Mouse (Mus musculus) testis, adult 2 months (tissue): ENCODE measurements around the gene Tlx3. TPM values are rescaled to one million over a fixed set of nuclear protein-coding genes. Genes with fewer than 3 reads are reported as not detected.
A peak's percentile ranks its signal among the peaks of the same experiment; 100 is the strongest.

ENCODE experiments used
- H3K27ac ChIP-seq: fragments of 200-500 bp; 2 replicates; pipeline ENCODE4 v1.5.1; 2012; ENCODE audit warnings: low read depth, low read length; ENCODE audit not compliant: control insufficient read depth, insufficient read depth
- H3K27me3 ChIP-seq: fragments of 200-500 bp; 2 replicates; pipeline ENCODE4 v1.6.1; 2012; ENCODE audit warnings: mild to moderate bottlenecking, low read length, moderate library complexity; ENCODE audit not compliant: control insufficient read depth, insufficient read depth
- H3K36me3 ChIP-seq: fragments of 200-500 bp; 2 replicates; pipeline ENCODE4 v1.6.1; 2012; ENCODE audit warnings: mild to moderate bottlenecking, low read length; ENCODE audit not compliant: control insufficient read depth, insufficient read depth
- H3K4me1 ChIP-seq: fragments of 200-500 bp; 2 replicates; pipeline ENCODE4 v1.6.1; 2012; ENCODE audit warnings: low read length; ENCODE audit not compliant: control insufficient read depth, insufficient read depth
- H3K4me3 ChIP-seq: fragments of 200-500 bp; 2 replicates; pipeline ENCODE4 v1.5.1; 2012; ENCODE audit warnings: low read depth, mild to moderate bottlenecking, low read length, moderate library complexity, mixed read lengths; ENCODE audit not compliant: control insufficient read depth
- CTCF ChIP-seq: fragments of 200-500 bp; IDR thresholded peaks from 2 replicates; pipeline ENCODE4 v1.5.1; 2012; ENCODE audit warnings: low read depth, mild to moderate bottlenecking, inconsistent platforms, low read length, moderate library complexity; ENCODE audit not compliant: control insufficient read depth, insufficient read depth, insufficient replicate concordance
- POLR2A ChIP-seq: fragments of 200-500 bp; IDR thresholded peaks from 2 replicates; pipeline ENCODE4 v1.6.1; 2012; ENCODE audit warnings: low read depth, mild to moderate bottlenecking, inconsistent platforms, low read length, moderate library complexity; ENCODE audit not compliant: control insufficient read depth
- polyA plus RNA-seq: library from polyadenylated mRNA; depleted of rRNA; stranded (reverse); fragments of >200 nt; gene quantifications from 2 replicates; pipeline ENCODE4 v1.2.3, GENCODE M21; 2012

Tlx3 gene
- polyA plus RNA-seq, 1 experiment, result not detected

GRCm38 (mm10) chr11:33175768-33176167 lies 27.6 kb downstream of the Tlx3 start:
- Histone ChIP-seq H3K27me3 (no peaks in the 10 kb centered on the region), H3K4me1 (peaks cover 3% of the 10 kb centered on the region), H3K27ac (no peak overlapping the region), H3K4me3 (no peak overlapping the region), H3K36me3 (no peaks in the 10 kb centered on the region)
- no peak for TF ChIP-seq CTCF
- TF ChIP-seq POLR2A, result no peak

- no peak overlapping the region for H3K27ac ChIP-seq
- TF ChIP-seq CTCF (peak; percentile 60; the same call in 1 of the 2 replicates), POLR2A (no peak)
- no peak overlapping the region for H3K4me3 ChIP-seq
- no peaks in the 10 kb centered on the region for H3K27me3 ChIP-seq
- no peaks in the 10 kb centered on the region for H3K36me3 ChIP-seq
- H3K4me1 ChIP-seq, result no peaks in the 10 kb centered on the region
These were observed 32.9 kb downstream of the Tlx3 start for GRCm38 (mm10) chr11:33170489-33170888.

DNA sequence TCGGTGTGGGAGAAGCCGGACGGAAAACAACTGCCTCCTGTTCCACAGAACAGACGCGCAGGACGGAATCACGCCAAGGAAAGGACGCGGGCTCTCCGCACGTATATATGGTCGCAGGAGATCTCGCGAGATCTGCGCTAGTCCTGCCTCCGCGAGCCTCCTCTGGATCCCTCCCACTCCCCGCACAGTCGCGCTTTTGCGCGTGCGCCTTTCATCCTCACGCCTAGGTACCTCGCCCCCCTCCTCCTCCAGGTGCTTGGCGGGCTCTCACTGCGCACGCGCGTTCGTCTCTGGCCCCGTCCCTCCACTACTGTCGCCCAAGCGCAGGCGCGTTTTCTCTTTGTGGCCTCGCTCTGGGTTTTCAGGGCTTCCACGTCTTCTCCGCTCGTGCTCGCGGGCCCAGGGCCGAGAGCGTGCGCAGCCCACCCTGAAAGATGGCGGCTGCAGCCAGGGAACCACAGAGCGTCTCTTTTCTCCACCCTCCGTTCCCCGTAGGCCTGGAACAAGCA lies 40.3 kb downstream of the Tlx3 start, which contains the start of gene Npm1:
Npm1 (minus strand) TSS at position 209 of the 509 bp plus-strand sequence.
- Histone ChIP-seq H3K36me3 (no peaks in the 10 kb centered on the region), H3K27ac (peak within 1 kb of the TSS; percentile 88), H3K4me1 (no peaks in the 10 kb centered on the region), H3K27me3 (no peaks in the 10 kb centered on the region), H3K4me3 (peak within 1 kb of the TSS; percentile 94)
- TF ChIP-seq POLR2A (peak; percentile 100), CTCF (no peak; the same call in 1 of the 2 replicates)

- Histone ChIP-seq H3K27ac (peak overlapping the region; percentile 87), H3K4me3 (peak overlapping the region; percentile 94), H3K4me1 (no peaks in the 10 kb centered on the region), H3K27me3 (no peaks in the 10 kb centered on the region), H3K36me3 (no peaks in the 10 kb centered on the region)
- TF ChIP-seq POLR2A, result peak; percentile 48; the same call in 1 of the 2 replicates
- TF ChIP-seq CTCF, result no peak
These were observed 41.0 kb downstream of the Tlx3 start for GRCm38 (mm10) chr11:33162211-33162997.

DNA sequence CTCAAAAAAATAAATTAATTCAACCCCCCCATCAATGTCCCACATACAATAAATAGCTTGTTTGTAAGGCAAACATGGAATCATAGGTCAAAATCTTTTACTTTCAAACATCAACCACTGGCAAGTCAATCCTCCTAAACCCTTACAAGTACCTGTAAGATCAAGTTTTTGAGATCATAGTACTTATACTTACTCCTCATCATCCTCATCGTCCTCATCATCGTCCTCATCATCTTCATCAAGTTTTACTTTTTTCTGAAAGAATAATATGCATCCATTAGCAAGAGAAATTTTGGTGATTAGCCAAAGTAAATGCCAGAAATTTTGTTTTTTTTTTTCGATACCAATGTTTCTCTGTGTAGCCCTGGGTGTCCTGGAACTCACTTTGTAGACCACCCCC lies 43.6 kb downstream of the Tlx3 start:
- no peak for TF ChIP-seq POLR2A
- no peak for TF ChIP-seq CTCF
- Histone ChIP-seq H3K27me3 (no peaks in the 10 kb centered on the region), H3K4me1 (no peaks in the 10 kb centered on the region), H3K27ac (no peak overlapping the region), H3K36me3 (no peaks in the 10 kb centered on the region), H3K4me3 (no peak overlapping the region)

DNA sequence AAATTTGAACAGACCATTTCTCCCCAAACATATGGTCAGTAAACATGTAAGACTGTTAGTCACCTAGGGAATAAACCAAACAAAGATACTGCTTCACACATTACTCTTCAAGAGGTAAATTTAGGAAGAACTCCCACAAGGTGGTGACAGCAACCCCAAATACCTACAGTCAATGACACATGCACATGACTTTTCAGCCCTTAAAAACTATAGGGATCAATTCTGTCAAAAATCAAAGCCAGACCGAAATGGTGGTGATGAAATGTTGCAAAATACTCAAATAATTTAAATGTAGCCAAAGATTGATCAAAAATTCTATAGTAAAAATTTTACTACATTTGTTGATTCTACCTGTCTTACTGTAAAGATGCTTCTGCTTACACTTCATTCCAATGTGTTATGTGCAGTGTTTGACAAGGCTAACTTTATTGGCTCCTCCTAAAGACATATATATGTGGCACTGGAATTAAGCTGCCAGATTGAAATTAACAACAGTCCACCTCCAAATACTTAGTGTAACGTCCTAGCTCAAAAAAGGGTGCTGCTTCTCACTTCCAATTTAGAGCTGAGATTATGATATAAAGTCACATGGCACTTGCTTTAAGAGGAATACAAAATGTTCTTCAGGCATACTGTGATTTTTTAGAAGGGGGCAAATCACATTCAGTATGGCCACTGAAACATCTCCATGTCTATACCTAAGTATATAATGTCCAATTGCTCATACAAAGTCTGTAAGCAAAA lies 45.8 kb downstream of the Tlx3 start:
- TF ChIP-seq POLR2A (no peak), CTCF (no peak)
- H3K27me3 ChIP-seq, result no peaks in the 10 kb centered on the region
- no peak overlapping the region for H3K4me3 ChIP-seq
- no peaks in the 10 kb centered on the region for H3K36me3 ChIP-seq
- H3K4me1 ChIP-seq, result no peaks in the 10 kb centered on the region
- no peak overlapping the region for H3K27ac ChIP-seq

DNA sequence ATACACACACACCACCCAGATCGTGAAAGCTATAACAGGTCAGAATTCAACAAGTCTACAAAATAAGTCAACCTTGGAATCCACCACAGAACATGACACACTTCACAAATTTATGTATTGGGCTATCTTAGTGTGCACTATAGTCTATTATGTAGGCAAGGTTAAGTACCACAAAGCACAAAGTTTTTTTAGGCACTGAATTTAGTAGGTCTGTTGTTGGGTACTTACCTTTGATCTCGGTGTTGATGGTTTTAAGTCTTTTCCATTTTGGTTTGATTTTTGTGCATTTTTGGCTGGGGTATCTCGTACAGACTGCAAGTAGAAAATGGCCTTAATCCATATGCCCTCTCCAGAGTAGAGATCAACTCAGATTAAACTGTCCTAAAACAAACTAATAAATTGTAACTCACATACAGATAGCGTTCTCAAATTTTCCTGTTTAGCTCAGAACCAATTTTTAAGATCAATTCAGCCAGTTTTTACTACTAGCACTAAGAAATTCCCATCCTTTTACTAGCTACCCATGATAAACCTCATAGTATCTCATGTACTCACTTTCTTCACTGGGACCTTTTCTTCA lies 46.9 kb downstream of the Tlx3 start:
- no peaks in the 10 kb centered on the region for H3K27me3 ChIP-seq
- no peak overlapping the region for H3K4me3 ChIP-seq
- TF ChIP-seq CTCF, result no peak
- TF ChIP-seq POLR2A, result no peak
- H3K36me3 ChIP-seq, result no peaks in the 10 kb centered on the region
- H3K4me1 ChIP-seq, result no peaks in the 10 kb centered on the region
- H3K27ac ChIP-seq, result no peak overlapping the region
